Mouse (Mus musculus) neutrophil, adult 65 days (primary cell): ENCODE results near the gene Tekt5. TPM values are rescaled to one million over a fixed set of nuclear protein-coding genes. Genes with fewer than 3 reads are reported as not detected.

Source experiments
- total RNA-seq: library from RNA; stranded (reverse); gene quantifications from 2 replicates; pipeline ENCODE4 v1.2.4, GENCODE M21; 2023

Gene Tekt5
- not detected in 2 replicates for total RNA-seq

DNA sequence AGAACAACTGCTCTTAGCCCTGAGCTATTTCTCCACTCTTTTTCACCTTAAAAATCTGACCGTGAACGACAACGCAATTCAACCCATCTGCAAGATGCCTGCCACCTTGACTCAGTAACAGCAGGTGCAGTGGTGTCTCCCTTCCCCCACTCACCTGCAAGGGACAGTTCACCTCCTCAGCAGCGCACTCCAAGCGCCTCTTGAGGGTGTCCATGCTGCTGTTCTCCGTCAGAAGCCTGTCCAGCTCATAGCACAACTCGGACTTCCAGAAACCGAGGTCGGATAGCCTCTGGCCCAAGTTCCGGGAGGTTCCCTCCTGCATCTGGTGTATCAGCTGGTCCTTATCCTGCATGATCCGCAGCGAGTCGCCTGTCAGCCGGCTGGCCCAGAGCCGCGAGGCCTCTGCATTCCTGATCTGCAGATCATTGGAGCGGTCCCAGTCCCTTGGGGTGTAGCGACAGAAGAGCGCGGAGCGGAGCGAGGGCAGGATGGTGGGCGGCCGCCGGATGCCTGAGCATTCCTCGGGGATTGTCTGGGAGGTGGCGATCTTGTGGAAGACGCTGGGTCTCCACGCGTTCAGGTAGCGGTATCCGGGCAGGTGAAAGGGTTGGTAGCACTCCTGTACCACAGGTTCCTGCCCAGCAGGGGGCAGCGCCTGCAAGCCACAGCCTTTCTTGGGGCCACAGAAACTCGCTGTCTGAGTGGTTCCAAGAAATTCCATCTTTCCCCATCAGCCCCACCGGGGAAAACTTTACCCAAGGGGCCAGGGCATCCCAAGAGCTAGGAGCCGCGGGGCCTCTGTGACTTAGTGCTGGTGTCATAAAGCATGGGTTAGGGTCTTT is at the start of gene Tekt5:
Gene Tekt5, minus strand, starts transcription at position 792 of the 842 bp plus-strand sequence.

DNA sequence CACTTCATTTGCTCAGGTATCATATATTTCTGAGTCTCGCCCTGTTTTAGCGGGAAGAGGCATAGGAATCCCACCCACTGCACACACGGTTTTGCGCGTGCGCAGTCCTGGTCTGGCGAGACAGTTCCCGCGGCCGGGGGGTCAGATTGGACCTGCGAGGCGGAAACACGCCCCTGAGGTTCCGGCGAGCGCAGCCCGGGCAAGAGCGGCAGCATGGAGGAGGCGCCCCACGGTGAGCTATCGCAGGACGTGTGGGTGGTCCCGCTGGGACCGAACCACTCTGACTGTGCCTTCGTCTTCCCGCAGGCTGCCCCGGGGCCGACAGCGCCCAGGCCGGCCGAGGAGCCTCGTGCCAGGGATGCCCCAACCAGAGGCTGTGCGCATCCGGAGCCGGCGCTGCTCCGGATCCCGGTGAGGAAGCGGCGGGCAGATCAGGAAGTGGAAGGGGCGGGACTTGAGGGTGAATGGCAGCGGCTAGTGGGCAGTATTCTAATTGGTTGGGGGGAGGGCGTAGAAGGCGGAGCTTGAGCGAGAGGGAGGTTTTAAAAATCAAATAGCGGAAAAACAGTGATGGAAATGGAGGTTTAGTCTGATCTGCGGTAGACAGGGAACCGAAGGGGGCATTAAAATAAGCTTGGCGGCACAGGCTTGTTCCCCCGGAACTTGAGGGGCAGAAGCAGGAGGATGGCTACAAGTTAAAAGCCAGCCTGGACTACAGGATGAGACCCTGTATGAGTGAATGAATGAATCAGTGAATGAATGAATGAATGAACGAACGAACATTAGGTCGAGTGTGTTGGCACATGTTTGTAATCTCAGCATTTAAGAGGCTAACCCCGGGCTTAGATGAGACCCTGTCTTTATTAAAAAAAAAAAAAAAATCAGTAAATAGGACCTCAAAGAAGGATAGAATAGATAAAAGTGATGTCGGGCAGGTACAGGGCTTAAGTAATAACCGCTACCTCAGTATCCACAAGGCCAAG is 16.8 kb upstream of the Tekt5 start, which contains the start of gene Nubp1:
Gene Nubp1, plus strand, starts transcription at position 185 of the 983 bp plus-strand sequence.

DNA sequence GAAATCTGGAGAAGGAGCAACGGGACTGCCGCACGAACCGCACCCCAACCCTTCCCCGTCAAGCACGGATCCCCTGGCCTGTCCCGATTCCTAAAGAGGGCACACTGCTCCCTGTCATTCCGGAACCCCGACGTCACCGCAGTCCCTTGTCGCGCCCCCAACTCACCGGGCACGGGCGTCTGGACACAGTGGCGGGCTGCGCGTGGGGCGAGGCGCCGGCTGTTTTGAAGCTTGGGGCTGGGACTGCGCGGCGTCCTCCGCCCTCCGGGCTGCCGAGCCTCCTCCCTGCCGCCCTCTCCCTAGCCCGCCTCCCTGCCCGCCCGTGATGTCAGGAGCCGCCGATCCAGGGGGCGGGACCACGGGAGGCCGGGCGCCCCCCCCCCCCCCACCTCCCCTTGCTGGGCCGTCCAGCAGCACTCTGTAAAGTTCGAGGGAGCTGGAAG is 81.6 kb downstream of the Tekt5 start, which contains the start of gene Emp2:
Gene Emp2, minus strand, starts transcription at position 323 of the 443 bp plus-strand sequence.

Other genes with a start within 250 kb of the Tekt5 start
- gene Rpl39l, start 225.3 kb downstream of the Tekt5 start, total RNA-seq, result not detected in 2 replicates
- gene Atf7ip2, start 202.8 kb downstream of the Tekt5 start, total RNA-seq, result not detected in 2 replicates
- gene Emp2, start 81.5 kb downstream of the Tekt5 start, total RNA-seq, result not detected in 2 replicates
- gene Nubp1, start 16.5 kb upstream of the Tekt5 start, total RNA-seq, result 12.7 and 16.0 TPM in 2 replicates
- gene Tvp23a, start 51.9 kb upstream of the Tekt5 start, total RNA-seq, result not detected in 2 replicates
- 1.3 and 1.7 TPM in 2 replicates for gene Ciita, start 84.6 kb upstream of the Tekt5 start, total RNA-seq
- 2.3 and 5.2 TPM in 2 replicates for gene Dexi, start 147.6 kb upstream of the Tekt5 start, total RNA-seq
- gene Clec16a, start 149.8 kb upstream of the Tekt5 start, total RNA-seq, result 28.5 and 39.5 TPM in 2 replicates